Mouse (Mus musculus) intestine, postnatal 0 days (tissue): ENCODE measurements around the gene Gtf2h3. TPM values are rescaled to one million over a fixed set of nuclear protein-coding genes. Genes with fewer than 3 reads are reported as not detected.

Source experiments
- ATAC-seq: fragments of 200-750 bp; cut with Nextera tagmentation; 2 replicates; pipeline ENCODE4 v1.8.0; 2017; ENCODE audit warnings: mild to moderate bottlenecking, moderate TSS enrichment, moderate library complexity
- H3K27ac ChIP-seq: fragments of 300-500 bp; sonication (generic); 2 replicates; pipeline ENCODE4 v1.5.1; 2014; ENCODE audit warnings: mild to moderate bottlenecking, low read depth, low read length, moderate library complexity
- H3K27me3 ChIP-seq: fragments of 300-500 bp; sonication (generic); replicated peaks from 2 replicates; pipeline ENCODE4 v1.6.1; 2014; ENCODE audit warnings: low read length, mixed read lengths; ENCODE audit not compliant: control insufficient read depth, insufficient read depth
- H3K36me3 ChIP-seq: fragments of 300-500 bp; sonication (generic); 2 replicates; pipeline ENCODE4 v1.6.1; 2014; ENCODE audit warnings: mild to moderate bottlenecking, moderate library complexity; ENCODE audit not compliant: control insufficient read depth, insufficient read depth
- H3K4me1 ChIP-seq: fragments of 300-500 bp; sonication (generic); replicated peaks from 2 replicates; pipeline ENCODE4 v1.6.1; 2014; ENCODE audit warnings: antibody characterized with exemption, low read length, mixed read lengths; ENCODE audit not compliant: control insufficient read depth, insufficient read depth
- H3K4me2 ChIP-seq: fragments of 300-500 bp; sonication (generic); replicated peaks from 2 replicates; pipeline ENCODE4 v1.6.1; 2014; ENCODE audit warnings: low read depth, mild to moderate bottlenecking, moderate library complexity
- H3K4me3 ChIP-seq: fragments of 300-500 bp; sonication (generic); 2 replicates; pipeline ENCODE4 v1.5.1; 2014; ENCODE audit warnings: low read depth, low read length
- H3K9ac ChIP-seq: fragments of 300-500 bp; sonication (generic); 2 replicates; pipeline ENCODE4 v1.6.1; 2014; ENCODE audit warnings: mild to moderate bottlenecking, low read depth, low read length
- H3K9me3 ChIP-seq: fragments of 300-500 bp; sonication (generic); 2 replicates; pipeline ENCODE4 v1.6.1; 2016; ENCODE audit warnings: mixed run types; ENCODE audit not compliant: control insufficient read depth
- CTCF ChIP-seq: sonication (generic); IDR thresholded peaks from 2 replicates; pipeline ENCODE4 v1.5.1; 2016; ENCODE audit warnings: low read depth, mild to moderate bottlenecking, control low read depth, antibody characterized with exemption, moderate library complexity
- WGBS: fragments of 180-500 bp; shearing (Covaris S2); extraction: QIAGEN DNeasy Blood & Tissue Kit; methylation state at CpG from one replicate; pipeline ENCODE4 v1.1.7; 2014; 5-methylcytosine and 5-hydroxymethylcytosine counted together
- polyA plus RNA-seq: library from polyadenylated mRNA; unstranded; fragments of >200 nt; fragmentation: Nextera tagmentation; extraction: Ambion mirVana; gene quantifications from 2 replicates; pipeline ENCODE4 v1.2.1, GENCODE M21; 2015

Gtf2h3 gene
- polyA plus RNA-seq, 1 experiment from 2014 or later = 15.9 TPM

DNA sequence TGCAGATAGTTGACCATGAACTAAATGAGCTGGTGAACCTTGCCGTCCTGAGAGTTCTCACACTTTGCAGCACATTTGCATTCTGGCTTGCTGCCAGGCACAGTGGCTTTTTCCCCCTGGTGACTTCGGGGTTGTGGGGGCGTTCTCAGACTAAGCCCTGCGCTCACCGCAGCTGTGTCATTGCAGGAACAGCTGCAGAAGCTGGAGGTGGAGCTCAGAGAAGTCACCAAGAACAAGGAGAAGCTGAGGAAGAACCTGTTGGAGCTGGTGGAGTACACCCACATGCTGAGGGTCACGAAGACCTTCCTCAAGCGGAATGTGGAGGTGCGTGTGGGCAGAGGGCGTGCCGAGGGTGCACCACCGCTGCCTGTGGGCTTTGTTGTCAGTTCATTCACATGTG, 58.4 kb downstream of the Gtf2h3 start:
- no peak overlapping the region for H3K4me3 ChIP-seq
- H3K36me3 ChIP-seq = peaks cover 79% of the 10 kb centered on the region
- no peaks in the 10 kb centered on the region for H3K4me1 ChIP-seq
- H3K9ac ChIP-seq = no peak overlapping the region
- H3K9me3 ChIP-seq = no peaks in the 10 kb centered on the region
- no peak for ATAC-seq
- WGBS = 78% methylated on average over 11 of the region's 11 CpGs
- H3K4me2 ChIP-seq = no peak overlapping the region
- no peak for TF ChIP-seq CTCF
- no peak overlapping the region for H3K27ac ChIP-seq
- H3K27me3 ChIP-seq = no peaks in the 10 kb centered on the region

DNA sequence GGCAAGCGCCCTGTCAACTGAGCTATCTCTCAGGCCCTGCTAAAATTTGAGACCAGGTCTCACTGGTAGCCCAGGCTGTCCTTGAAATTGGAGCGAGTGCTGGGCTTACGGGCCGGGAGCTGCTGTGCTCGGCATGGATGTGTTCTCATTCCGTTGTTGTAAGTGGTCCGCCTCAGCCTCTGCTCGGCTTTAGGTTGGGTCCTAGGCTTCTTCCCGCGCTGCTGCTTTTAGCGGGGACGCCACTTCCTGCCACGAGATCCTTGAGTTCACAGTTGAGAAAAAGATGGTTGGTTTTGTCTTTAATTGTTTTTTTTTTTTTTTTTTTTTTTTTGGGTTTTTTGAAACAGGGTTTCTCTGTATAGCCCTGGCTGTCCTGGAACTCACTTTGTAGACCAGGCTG, 58.9 kb downstream of the Gtf2h3 start:
- peaks cover 84% of the 10 kb centered on the region for H3K36me3 ChIP-seq
- no peak for TF ChIP-seq CTCF
- H3K27me3 ChIP-seq = no peaks in the 10 kb centered on the region
- 97% methylated on average over 13 of the region's 13 CpGs for WGBS
- H3K9ac ChIP-seq = no peak overlapping the region
- no peak for ATAC-seq
- no peaks in the 10 kb centered on the region for H3K4me1 ChIP-seq
- no peak overlapping the region for H3K4me2 ChIP-seq
- no peak overlapping the region for H3K4me3 ChIP-seq
- no peaks in the 10 kb centered on the region for H3K9me3 ChIP-seq
- no peak overlapping the region for H3K27ac ChIP-seq

Other genes starting within 250 kb of the Gtf2h3 start
- 43.3 and 53.6 TPM in 2 replicates for gene Cdk2ap1, start 216.1 kb upstream of the Gtf2h3 start, polyA plus RNA-seq
- 49.3 and 56.6 TPM in 2 replicates for gene Sbno1, start 153.1 kb upstream of the Gtf2h3 start, polyA plus RNA-seq
- gene Kmt5a, start 139.2 kb upstream of the Gtf2h3 start, polyA plus RNA-seq = 77.5 and 80.5 TPM in 2 replicates
- 48.2 and 49.7 TPM in 2 replicates for gene Rilpl2, start 100.8 kb upstream of the Gtf2h3 start, polyA plus RNA-seq
- 15.5 and 17.9 TPM in 2 replicates for gene Snrnp35, start 96.0 kb upstream of the Gtf2h3 start, polyA plus RNA-seq
- 6.6 and 7.5 TPM in 2 replicates for gene Rilpl1, start 47.7 kb upstream of the Gtf2h3 start, polyA plus RNA-seq
- 398 and 414 TPM in 2 replicates for gene Tmed2, start 38.4 kb upstream of the Gtf2h3 start, polyA plus RNA-seq
- 6.3 and 10.0 TPM in 2 replicates for gene Ddx55, start 26.3 kb upstream of the Gtf2h3 start, polyA plus RNA-seq
- gene Eif2b1, start within 50 bp of the Gtf2h3 start, polyA plus RNA-seq = 37.3 and 39.0 TPM in 2 replicates
- gene Atp6v0a2, start 49.4 kb downstream of the Gtf2h3 start, polyA plus RNA-seq = 57.5 and 58.5 TPM in 2 replicates
- 0.01 TPM in 2 replicates for gene Dnah10, start 145.9 kb downstream of the Gtf2h3 start, polyA plus RNA-seq